Mouse (Mus musculus): ENCODE data around the gene Sgpp2.

- no peak for TF ChIP-seq EP300 (optimal IDR thresholded peaks at IDR 0.05)
- no peak for TF ChIP-seq CTCF (IDR thresholded peaks at IDR 0.05; ENCODE audit: low read depth)
These were observed 102.5 kb downstream of the Sgpp2 start for GRCm38 (mm10) chr1:78412668-78413067.

All from stomach, postnatal 0 days (tissue).